Mouse (Mus musculus): Measurements from ENCODE around the gene Adi1. TPM values are rescaled to one million over a fixed set of nuclear protein-coding genes. Genes with fewer than 3 reads are reported as not detected.

Adi1 gene
- polyA plus RNA-seq (2021; fragmentation: Nextera tagmentation) = 64.1 and 68.4 TPM in 2 replicates
- long read RNA-seq, experiment 1, transcript Adi1-201 (4 exons, 1,652 nt) = major isoform, 47 of 60 reads
- long read RNA-seq, experiment 1, partial matches to known transcripts = 6 of 60 reads
- long read RNA-seq, experiment 1, other reads (novel, unspliced or antisense) = 7 of 60 reads
- long read RNA-seq, experiment 2, transcript Adi1-201 (4 exons, 1,652 nt) = major isoform, 14 of 21 reads
- long read RNA-seq, experiment 2, partial matches to known transcripts = 5 of 21 reads
- long read RNA-seq, experiment 2, other reads (novel, unspliced or antisense) = 2 of 21 reads

DNA sequence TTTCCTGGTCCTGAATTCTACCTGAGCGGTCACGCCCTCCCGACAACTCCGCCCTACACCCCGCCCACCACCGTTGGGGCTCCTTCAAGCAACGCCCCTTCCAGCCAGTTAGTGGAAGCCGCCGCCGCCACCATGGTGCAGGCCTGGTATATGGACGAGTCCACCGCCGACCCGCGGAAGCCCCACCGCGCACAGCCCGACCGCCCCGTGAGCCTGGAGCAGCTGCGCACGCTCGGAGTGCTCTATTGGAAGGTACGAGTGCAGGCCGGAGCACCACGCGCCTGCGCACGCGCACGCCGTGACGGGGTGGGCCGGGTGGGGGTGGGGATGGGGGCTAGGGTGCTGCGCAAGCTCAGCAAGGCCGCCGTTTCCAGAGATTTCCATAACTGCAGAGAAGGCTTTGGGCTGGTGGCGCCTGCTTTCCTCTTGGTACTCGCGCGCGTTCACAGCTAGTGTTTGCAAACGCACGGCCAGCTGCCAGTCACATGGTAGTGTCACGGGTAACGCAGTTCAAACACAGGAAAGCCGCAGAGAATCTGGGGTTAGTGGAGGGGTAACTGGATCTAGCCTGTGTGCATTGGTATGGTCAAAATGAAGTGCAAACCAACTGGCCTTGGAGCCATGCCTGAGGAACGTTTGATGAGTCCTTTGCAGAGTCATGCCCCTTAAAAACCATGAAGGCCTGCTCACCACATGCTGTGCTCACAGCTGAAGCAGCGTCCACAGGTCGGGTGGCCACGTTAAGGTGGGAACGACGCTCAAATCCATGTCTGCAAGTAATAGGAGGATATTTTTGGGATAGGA, at the start of gene Adi1:
Gene Adi1, plus strand, starts transcription at position 111 of the 804 bp plus-strand sequence.

DNA sequence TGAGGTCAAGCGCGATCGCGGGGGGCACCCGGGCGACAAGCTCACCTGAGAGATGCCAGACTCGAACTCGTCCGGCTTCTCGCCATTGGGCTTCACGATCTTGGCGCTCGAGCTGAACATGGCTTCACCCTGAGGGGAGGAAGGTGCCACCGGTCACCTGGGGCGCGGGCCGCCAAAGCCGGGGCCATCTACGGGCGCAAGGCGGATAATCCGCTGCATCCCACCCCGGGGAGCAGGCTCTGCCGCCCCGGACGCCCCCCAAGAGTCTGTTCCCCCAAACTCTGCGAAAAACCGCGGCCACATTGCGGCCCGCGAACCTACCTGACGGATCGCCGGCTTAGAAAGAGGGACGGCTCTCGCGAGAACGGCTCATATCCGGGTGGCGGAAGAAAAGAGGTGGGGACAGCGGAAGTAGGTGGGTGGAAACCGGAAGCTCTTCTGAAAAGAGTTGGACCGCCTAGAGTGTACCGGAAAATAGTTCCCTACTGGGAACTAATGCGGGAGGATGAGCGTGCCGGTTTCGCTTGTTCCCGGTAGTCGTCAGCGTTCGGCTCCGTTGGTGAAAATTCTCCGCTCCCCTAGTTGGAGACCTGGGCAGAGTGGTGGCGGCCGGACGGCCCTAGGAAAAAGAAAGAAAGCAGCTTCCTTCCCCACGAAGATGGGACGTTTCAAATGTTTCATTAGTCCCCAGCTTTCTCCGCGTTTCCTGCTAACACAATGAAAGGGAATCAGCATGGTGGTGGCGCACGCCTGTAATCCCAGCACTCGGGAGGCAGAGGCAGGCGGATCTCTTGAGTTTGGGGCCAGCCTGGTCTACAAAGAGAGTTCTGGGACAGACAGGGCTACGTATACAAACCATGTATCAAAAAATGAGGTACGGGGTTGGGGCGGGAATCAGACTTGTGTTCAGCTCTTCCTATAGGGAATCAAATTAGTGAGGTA, 39.2 kb upstream of the Adi1 start, which contains the start of gene Rps7:
Gene Rps7, minus strand, starts transcription at position 419 of the 942 bp plus-strand sequence.

DNA sequence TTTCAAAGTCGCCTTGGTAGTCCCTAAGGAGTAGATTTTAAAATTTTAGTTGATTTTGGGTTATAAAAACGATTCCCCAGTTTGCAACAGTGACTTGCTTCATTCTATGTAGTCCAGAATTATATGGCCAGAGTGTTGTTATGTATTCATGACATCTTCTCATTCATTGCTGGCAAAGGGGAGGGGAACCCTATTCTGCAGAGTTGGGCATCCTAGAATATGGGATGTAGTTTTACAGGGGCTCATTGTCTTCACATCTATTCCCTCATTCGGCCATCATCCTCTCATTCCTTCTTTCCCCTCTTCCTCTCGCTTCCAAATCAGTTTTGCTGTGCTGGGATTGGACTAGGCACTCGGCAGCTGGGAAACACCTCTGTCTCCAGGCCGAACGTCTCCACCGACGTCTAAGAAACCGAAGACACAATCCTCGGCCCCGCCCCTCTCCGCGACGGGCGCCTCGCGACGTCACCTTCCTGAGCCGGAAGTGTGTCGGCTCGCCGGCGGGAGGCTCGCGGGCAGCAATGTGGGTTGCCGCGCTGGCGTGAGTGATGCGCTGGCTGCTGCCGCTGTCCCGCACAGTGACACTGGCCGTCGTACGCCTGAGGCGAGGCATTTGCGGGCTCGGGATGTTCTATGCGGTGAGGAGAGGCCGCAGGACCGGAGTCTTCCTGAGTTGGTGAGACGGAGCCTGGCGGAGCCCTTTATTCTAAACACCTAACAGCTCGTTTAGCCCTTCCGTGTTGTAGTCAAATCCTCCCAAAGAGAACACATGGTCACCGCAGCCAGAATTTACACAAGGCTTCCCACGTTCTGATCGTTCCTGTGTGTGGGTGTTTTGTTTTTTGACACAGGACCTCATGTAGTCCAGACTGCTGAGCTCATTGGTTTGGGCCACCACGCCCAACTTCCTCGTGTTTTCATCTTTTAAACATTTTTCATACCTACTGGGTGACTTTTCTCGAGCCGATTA, 25.6 kb upstream of the Adi1 start, which contains the start of gene Rnaseh1:
Gene Rnaseh1, plus strand, starts transcription at position 462 of the 970 bp plus-strand sequence.

Other genes starting within 250 kb of the Adi1 start
- not detected in 2 replicates for gene Dcdc2c, start 122.8 kb upstream of the Adi1 start, polyA plus RNA-seq (2021; fragmentation: Nextera tagmentation)
- gene Allc, start 92.7 kb upstream of the Adi1 start, polyA plus RNA-seq (2021; fragmentation: Nextera tagmentation) = 0.38 TPM in 2 replicates
- gene Colec11, start 51.9 kb upstream of the Adi1 start, polyA plus RNA-seq (2021; fragmentation: Nextera tagmentation) = 0.38 and 0.71 TPM in 2 replicates
- 1,337 and 1,371 TPM in 2 replicates for gene Rps7, start 39.3 kb upstream of the Adi1 start, polyA plus RNA-seq (2021; fragmentation: Nextera tagmentation)
- 13.9 and 14.8 TPM in 2 replicates for gene Rnaseh1, start 25.6 kb upstream of the Adi1 start, polyA plus RNA-seq (2021; fragmentation: Nextera tagmentation)
- gene Trappc12, start 75.2 kb downstream of the Adi1 start, polyA plus RNA-seq (2021; fragmentation: Nextera tagmentation) = 30.1 and 36.0 TPM in 2 replicates
- 62.7 and 82.5 TPM in 2 replicates for gene Eipr1, start 76.6 kb downstream of the Adi1 start, polyA plus RNA-seq (2021; fragmentation: Nextera tagmentation)